Mouse (Mus musculus) Patski (cell line): ENCODE results near the gene 2210011C24Rik. TPM values are rescaled to one million over a fixed set of nuclear protein-coding genes. Genes with fewer than 3 reads are reported as not detected.

Source experiments
- ATAC-seq: fragments of 100-300 bp; one replicate; pipeline ENCODE4 v1.8.0; 2021
- CTCF ChIA-PET: fragments of 350-600 bp; sonication (Branson Sonifier 250); formaldehyde crosslinking; loops from one replicate; lab custom pipeline; 2022; ENCODE audit warnings: inconsistent platforms; lab: Charles Lee
- POLR2A ChIA-PET: fragments of 350-600 bp; sonication (Branson Sonifier 250); formaldehyde crosslinking; loops from one replicate; lab custom pipeline; 2022; ENCODE audit warnings: antibody characterized with exemption, inconsistent platforms; lab: Charles Lee
- DNase-seq: peaks from one replicate; pipeline ENCODE4 v3.0.0-alpha.2; 2011; ENCODE audit warnings: low read depth, low spot score
- H3K27me3 ChIP-seq: fragments of 371-371 bp; one replicate; pipeline ENCODE4 v1.5.1; 2021
- CTCF ChIP-seq: fragments of 100-300 bp; IDR thresholded peaks from one replicate; pipeline ENCODE4 v1.5.1; 2021
- in situ Hi-C: fragments of 300-500 bp; cut with MboI; formaldehyde crosslinking; loops from 3 replicates; pipeline ENCODE4 v1.11.1; 2018; ENCODE audit warnings: low pct_unique_long_range_greater_than_20kb, mixed read lengths
- polyA plus RNA-seq: library from polyadenylated mRNA; unstranded; gene quantifications from one replicate; pipeline ENCODE4 v1.2.3, GENCODE M21; 2021

The 2210011C24Rik gene
- polyA plus RNA-seq, 1 experiment from 2014 or later: 4.9 TPM

- in situ Hi-C loops: no loop called here
- CTCF ChIA-PET: interaction anchor here (1.3 kb wide), 1 partner anchor 9 kb away, joined by 5 read pairs; no protein-coding TSS in a partner anchor
Observed at GRCm38 (mm10) chr8:83978200-83978599, 33.8 kb downstream of the 2210011C24Rik start.

GRCm38 (mm10) chr8:83977646-83978045 lies 34.3 kb downstream of the 2210011C24Rik start:
- POLR2A ChIA-PET: no interaction called here
- no peak for DNase-seq
- no peak for TF ChIP-seq CTCF
- CTCF ChIA-PET: interaction anchor here (1.3 kb wide), 1 partner anchor 10 kb away, joined by 5 read pairs; no protein-coding TSS in a partner anchor
- no peak for ATAC-seq
- no peaks in the 10 kb centered on the region for H3K27me3 ChIP-seq
- in situ Hi-C loops: no loop called here

More at GRCm38 (mm10) chr8:83978200-83978599, 33.8 kb downstream of the 2210011C24Rik start:
- no peak for ATAC-seq
- POLR2A ChIA-PET: no interaction called here
- H3K27me3 ChIP-seq: no peaks in the 10 kb centered on the region
- no peak for TF ChIP-seq CTCF
- no peak for DNase-seq

GRCm38 (mm10) chr8:83976779-83977350 lies 35.1 kb downstream of the 2210011C24Rik start:
- in situ Hi-C loops: no loop called here
- POLR2A ChIA-PET: interaction anchor here (0.7 kb wide), 1 partner anchor 12 kb away, joined by 3 read pairs; no protein-coding TSS in a partner anchor
- DNase-seq (no peak), ATAC-seq (no peak)
- no peaks in the 10 kb centered on the region for H3K27me3 ChIP-seq
- CTCF ChIA-PET: interaction anchor here (1.3 kb wide), 1 partner anchor 11 kb away, joined by 5 read pairs; no protein-coding TSS in a partner anchor
- no peak for TF ChIP-seq CTCF

GRCm38 (mm10) chr8:83976101-83976630 lies 35.8 kb downstream of the 2210011C24Rik start:
- no peaks in the 10 kb centered on the region for H3K27me3 ChIP-seq
- ChIA-PET CTCF (interaction anchor here (1.1 to 1.4 kb wide), 3 partner anchors 12 to 23 kb away, joined by 3 to 6 read pairs (median 4); no protein-coding TSS in a partner anchor), POLR2A (no interaction called here)
- DNase-seq: no peak
- in situ Hi-C loops: no loop called here
- no peak for ATAC-seq
- TF ChIP-seq CTCF: no peak

- DNase-seq (no peak), ATAC-seq (no peak)
- H3K27me3 ChIP-seq: no peaks in the 10 kb centered on the region
- no peak for TF ChIP-seq CTCF
- CTCF ChIA-PET: interaction anchor here (1.0 kb wide), 1 partner anchor 19 kb away, joined by 4 read pairs; no protein-coding TSS in a partner anchor
- in situ Hi-C loops: no loop called here
- POLR2A ChIA-PET: interaction anchor here (0.7 kb wide), 1 partner anchor 681 kb away, joined by 8 read pairs; no protein-coding TSS in a partner anchor
Observed at GRCm38 (mm10) chr8:83974521-83974920, 37.5 kb downstream of the 2210011C24Rik start.

GRCm38 (mm10) chr8:83973161-83974031 lies 38.6 kb downstream of the 2210011C24Rik start:
- ATAC-seq (peak; percentile 38), DNase-seq (no peak)
- H3K27me3 ChIP-seq: no peaks in the 10 kb centered on the region
- ChIA-PET CTCF (no interaction called here), POLR2A (no interaction called here)
- TF ChIP-seq CTCF: no peak
- in situ Hi-C loops: no loop called here

- no peak for TF ChIP-seq CTCF
- H3K27me3 ChIP-seq: no peaks in the 10 kb centered on the region
- ChIA-PET CTCF (no interaction called here), POLR2A (no interaction called here)
- DNase-seq (peak; percentile 88), ATAC-seq (peak; percentile 97)
- in situ Hi-C loops: no loop called here
Observed at GRCm38 (mm10) chr8:83972150-83973120, 39.5 kb downstream of the 2210011C24Rik start, which contains the start of gene Prkaca. TSS of gene Prkaca (plus strand) at chr8:83972993.

GRCm38 (mm10) chr8:83971661-83972060 lies 40.3 kb downstream of the 2210011C24Rik start:
- ChIA-PET CTCF (interaction anchor here (1.3 kb wide), 1 partner anchor 17 kb away, joined by 4 read pairs; the partner anchor contains the start of genes Asf1b and Gm10644), POLR2A (no interaction called here)
- DNase-seq: no peak
- no peaks in the 10 kb centered on the region for H3K27me3 ChIP-seq
- in situ Hi-C loops: no loop called here
- no peak for ATAC-seq
- no peak for TF ChIP-seq CTCF

- ATAC-seq (no peak), DNase-seq (no peak)
- no peaks in the 10 kb centered on the region for H3K27me3 ChIP-seq
- in situ Hi-C loops: no loop called here
- ChIA-PET CTCF (interaction anchor here (1.3 kb wide), 1 partner anchor 16 kb away, joined by 4 read pairs; the partner anchor contains the start of genes Asf1b and Gm10644), POLR2A (interaction anchor here (0.8 kb wide), 1 partner anchor 1514 kb away, joined by 3 read pairs; no protein-coding TSS in a partner anchor)
- no peak for TF ChIP-seq CTCF
Observed at GRCm38 (mm10) chr8:83971121-83971520, 40.9 kb downstream of the 2210011C24Rik start.
